Mouse (Mus musculus) thymus, postnatal 36 days (tissue): Measurements from ENCODE around the gene Bysl.

Source experiments
- DNase-seq, 2 experiments: peaks; one replicate each; pipeline ENCODE4 v3.0.0; 2022; ENCODE audit warnings: mixed read lengths in 2 of 2

Gene Bysl

GRCm38 (mm10) chr17:47617605-47618307 is 6.5 kb upstream of the Bysl start:
- DNase-seq = no peak

GRCm38 (mm10) chr17:47616652-47617051 is 5.4 kb upstream of the Bysl start:
- no peak for DNase-seq

- no peak for DNase-seq
Observed at GRCm38 (mm10) chr17:47616119-47616518, 4.8 kb upstream of the Bysl start.

- DNase-seq = peak; percentile 54 to 55
Observed at GRCm38 (mm10) chr17:47614018-47614417, 2.7 kb upstream of the Bysl start.

- DNase-seq = no peak
Observed at GRCm38 (mm10) chr17:47611661-47611982, 330 bp upstream of the Bysl start.

GRCm38 (mm10) chr17:47609182-47609581 is 2.1 kb downstream of the Bysl start:
- no peak for DNase-seq

GRCm38 (mm10) chr17:47606220-47606619 is 5.1 kb downstream of the Bysl start:
- peak; percentile 64 to 69 for DNase-seq

- peak in 1 of 2 experiments; percentile 34 for DNase-seq
Observed at GRCm38 (mm10) chr17:47602289-47602688, 9.0 kb downstream of the Bysl start.

GRCm38 (mm10) chr17:47601389-47601755 is 9.9 kb downstream of the Bysl start:
- DNase-seq = peak; percentile 17 to 59

- peak; percentile 50 to 62 for DNase-seq
Observed at GRCm38 (mm10) chr17:47600601-47601388, 10.5 kb downstream of the Bysl start.

GRCm38 (mm10) chr17:47599511-47600297 is 11.6 kb downstream of the Bysl start:
- peak; percentile 44 to 69 for DNase-seq

- peak; percentile 17 to 52 for DNase-seq
Observed at GRCm38 (mm10) chr17:47598580-47599304, 12.6 kb downstream of the Bysl start.

GRCm38 (mm10) chr17:47597838-47598579 is 13.3 kb downstream of the Bysl start:
- peak; percentile 59 to 69 for DNase-seq

- peak; percentile 33 to 59 for DNase-seq
Observed at GRCm38 (mm10) chr17:47597261-47597660, 14.0 kb downstream of the Bysl start.

GRCm38 (mm10) chr17:47596839-47597164 is 14.5 kb downstream of the Bysl start:
- peak; percentile 30 to 48 for DNase-seq

- DNase-seq = peak; percentile 42 to 50
Observed at GRCm38 (mm10) chr17:47596162-47596838, 15.0 kb downstream of the Bysl start.

GRCm38 (mm10) chr17:47595248-47596161 is 15.8 kb downstream of the Bysl start:
- DNase-seq = peak; percentile 72 to 84

- no peak for DNase-seq
Observed at GRCm38 (mm10) chr17:47594969-47595247, 16.4 kb downstream of the Bysl start.

- DNase-seq = peak; percentile 79 to 85
Observed at GRCm38 (mm10) chr17:47594183-47594968, 16.9 kb downstream of the Bysl start.

GRCm38 (mm10) chr17:47593854-47594182 is 17.5 kb downstream of the Bysl start:
- no peak for DNase-seq
